Mouse (Mus musculus): ENCODE results near the gene Hk3. TPM values are rescaled to one million over a fixed set of nuclear protein-coding genes. Genes with fewer than 3 reads are reported as not detected.

Hk3 gene
- polyA plus RNA-seq, 1 experiment from 2014 or later, result 0.65 TPM

DNA sequence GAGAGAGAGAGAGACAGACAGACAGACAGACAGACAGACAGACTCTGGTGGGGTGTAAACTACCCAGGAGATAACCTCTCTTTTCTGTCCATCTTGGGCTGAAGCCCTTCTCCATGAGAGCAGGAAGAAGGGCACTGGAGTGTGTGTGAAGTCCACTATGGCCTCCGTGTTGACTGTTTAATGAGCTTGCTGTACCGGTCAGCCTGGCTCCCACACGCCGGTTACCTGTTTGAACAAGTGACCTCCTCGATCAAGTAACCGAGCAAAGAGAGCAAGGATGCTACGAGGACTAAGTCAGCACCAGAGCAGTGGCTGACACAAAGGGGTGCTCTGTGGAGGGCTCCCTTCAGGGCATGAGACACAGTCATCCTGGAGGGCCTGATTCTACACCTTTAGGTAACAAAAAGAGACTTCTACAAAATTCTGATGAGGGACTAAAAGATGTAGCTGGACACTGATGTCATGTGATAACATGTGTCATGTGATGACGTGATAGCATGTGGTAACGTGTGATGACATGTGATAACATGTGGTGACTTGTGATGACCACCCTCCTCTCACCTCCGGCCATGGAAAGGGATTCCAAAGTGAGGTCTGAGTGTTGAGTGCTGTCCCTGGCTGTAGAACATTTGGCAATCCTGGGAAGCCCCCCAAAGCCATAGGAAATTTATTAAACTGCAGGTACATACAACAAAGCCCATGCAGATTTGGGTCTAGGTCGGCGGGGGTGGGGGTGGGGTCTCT, 3.9 kb downstream of the Hk3 start:
- H3K27me3 ChIP-seq (replicated peaks; ENCODE audit: low read depth, poor library complexity, severe bottlenecking), result peaks cover 23% of the 10 kb centered on the region
- DNase-seq (ENCODE audit: low spot score), result no peak
- no peaks in the 10 kb centered on the region for H3K36me3 ChIP-seq (replicated peaks)
- WGBS, result 87% methylated on average over 12 of the region's 12 CpGs
- no peak overlapping the region for H3K27ac ChIP-seq (replicated peaks)
- H3K4me1 ChIP-seq, result peaks cover 25% of the 10 kb centered on the region
- no peak overlapping the region for H3K4me3 ChIP-seq
- H3K9me3 ChIP-seq, result no peaks in the 10 kb centered on the region

DNA sequence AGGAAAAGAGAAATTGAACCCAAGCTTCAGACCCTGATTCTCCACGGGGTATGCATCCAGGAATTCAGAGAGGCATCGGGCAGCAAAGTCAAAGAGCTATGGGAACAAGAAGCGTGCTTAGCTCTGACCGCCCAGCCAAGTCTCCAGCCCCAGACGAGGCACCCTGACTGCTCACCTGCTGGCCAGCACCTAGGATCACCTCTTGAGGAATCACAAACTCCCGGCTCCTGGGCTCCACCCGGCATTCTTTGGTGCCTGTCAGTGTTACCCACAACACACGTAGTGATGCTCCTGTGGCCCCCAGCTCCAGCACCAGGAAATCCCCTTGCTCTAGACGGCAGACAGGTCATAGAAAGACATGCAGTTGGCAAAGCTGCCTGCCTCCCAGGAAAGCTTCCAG, 6.7 kb downstream of the Hk3 start:
- 64% methylated on average over 9 of the region's 9 CpGs for WGBS
- H3K27me3 ChIP-seq (replicated peaks; ENCODE audit: low read depth, poor library complexity, severe bottlenecking), result peaks cover 50% of the 10 kb centered on the region
- H3K36me3 ChIP-seq (replicated peaks), result no peaks in the 10 kb centered on the region
- no peak overlapping the region for H3K4me3 ChIP-seq
- H3K27ac ChIP-seq (replicated peaks), result no peak overlapping the region
- H3K9me3 ChIP-seq, result no peaks in the 10 kb centered on the region
- H3K4me1 ChIP-seq, result peaks cover 31% of the 10 kb centered on the region
- DNase-seq (ENCODE audit: low spot score), result no peak

DNA sequence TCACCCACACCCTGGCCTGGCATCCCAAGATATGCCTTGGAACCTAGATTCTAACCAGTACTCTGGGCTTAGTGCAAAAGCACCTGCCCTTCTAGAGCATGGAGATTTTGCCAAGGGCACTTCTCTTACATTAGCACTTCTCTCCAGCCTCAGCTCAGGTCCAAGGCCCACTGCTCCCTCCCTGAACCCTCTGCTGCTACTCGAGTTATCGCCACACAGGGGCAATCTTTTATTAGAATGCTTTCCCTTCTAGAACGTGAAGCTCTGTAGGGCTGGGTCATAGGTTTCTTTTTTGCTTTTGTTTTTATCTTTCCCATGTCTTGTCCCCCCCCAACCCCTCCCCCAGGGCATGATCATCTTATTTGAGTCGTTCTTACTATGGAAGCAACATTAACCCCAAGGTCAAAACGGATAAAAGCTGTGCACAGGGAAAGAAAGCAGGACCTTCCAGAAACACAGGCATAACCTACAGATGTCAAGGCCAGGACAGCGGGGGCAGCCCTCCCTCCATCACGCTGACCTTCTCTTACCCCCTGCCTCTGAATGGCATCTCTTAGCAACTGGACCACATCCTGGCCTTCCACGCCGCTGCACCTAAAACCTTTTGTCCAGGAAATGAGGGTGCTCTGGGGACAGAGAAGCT, 7.4 kb downstream of the Hk3 start:
- Histone ChIP-seq H3K9me3 (no peaks in the 10 kb centered on the region), H3K27ac (replicated peaks) (no peak overlapping the region), H3K36me3 (replicated peaks) (no peaks in the 10 kb centered on the region), H3K27me3 (replicated peaks; ENCODE audit: low read depth, poor library complexity, severe bottlenecking) (peaks cover 56% of the 10 kb centered on the region), H3K4me3 (no peak overlapping the region), H3K4me1 (peaks cover 31% of the 10 kb centered on the region)
- WGBS, result 22% methylated on average over 9 of the region's 9 CpGs
- no peak for DNase-seq (ENCODE audit: low spot score)

DNA sequence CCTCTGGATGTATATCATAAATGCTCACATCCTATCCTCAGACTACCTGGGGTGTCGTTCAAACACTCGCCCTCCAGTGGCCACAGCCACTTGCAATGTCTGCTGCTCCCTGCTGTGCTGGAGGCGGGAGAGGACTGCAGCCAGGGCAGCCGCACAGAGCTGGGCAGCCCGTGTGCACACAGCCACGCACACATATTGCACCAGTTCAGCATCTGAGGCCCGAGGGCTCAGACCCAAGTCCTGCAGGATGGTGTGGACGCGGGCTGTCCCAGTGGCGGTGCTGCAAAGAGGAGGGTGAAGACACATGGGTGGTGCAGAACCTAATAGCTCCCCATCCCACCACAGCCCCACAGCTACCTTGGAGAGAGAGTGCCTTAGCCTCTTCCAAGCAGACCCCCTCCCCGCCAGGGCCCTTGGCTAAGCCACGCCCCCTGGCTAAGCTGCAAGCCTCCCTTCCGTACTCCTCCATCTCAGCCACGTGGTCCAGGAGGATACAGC, 9.2 kb downstream of the Hk3 start:
- Histone ChIP-seq H3K36me3 (replicated peaks) (no peaks in the 10 kb centered on the region), H3K4me1 (peaks cover 36% of the 10 kb centered on the region), H3K27me3 (replicated peaks; ENCODE audit: low read depth, poor library complexity, severe bottlenecking) (peaks cover 67% of the 10 kb centered on the region), H3K4me3 (peak overlapping the region; percentile 36), H3K9me3 (no peaks in the 10 kb centered on the region), H3K27ac (replicated peaks) (no peak overlapping the region)
- peak; percentile 52 for DNase-seq (ENCODE audit: low spot score)
- 4% methylated on average over 14 of the region's 14 CpGs for WGBS

DNA sequence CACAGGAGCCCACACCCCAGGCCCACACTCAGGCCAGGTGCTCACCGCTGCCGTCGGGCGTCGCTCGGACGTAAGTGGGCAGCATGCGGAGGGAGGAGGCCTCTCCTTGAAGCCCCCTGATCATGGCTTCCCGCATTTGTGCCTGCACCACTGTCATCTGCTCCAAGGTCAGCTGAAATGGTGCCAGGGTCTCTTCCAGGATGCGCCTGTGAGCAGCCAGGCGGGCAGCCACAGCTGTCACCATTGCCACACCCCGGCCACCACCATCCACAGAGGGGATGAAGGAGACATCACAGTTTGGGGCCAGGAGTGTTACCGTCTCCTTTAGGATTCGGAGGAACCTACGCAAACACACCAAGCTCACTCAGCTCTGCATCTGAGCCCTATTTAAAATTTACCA, 10.1 kb downstream of the Hk3 start:
- H3K36me3 ChIP-seq (replicated peaks), result no peaks in the 10 kb centered on the region
- WGBS, result 90% methylated on average over 15 of the region's 15 CpGs
- no peak overlapping the region for H3K4me3 ChIP-seq
- peaks cover 76% of the 10 kb centered on the region for H3K27me3 ChIP-seq (replicated peaks; ENCODE audit: low read depth, poor library complexity, severe bottlenecking)
- H3K9me3 ChIP-seq, result no peaks in the 10 kb centered on the region
- no peak overlapping the region for H3K27ac ChIP-seq (replicated peaks)
- DNase-seq (ENCODE audit: low spot score), result no peak
- peaks cover 36% of the 10 kb centered on the region for H3K4me1 ChIP-seq

DNA sequence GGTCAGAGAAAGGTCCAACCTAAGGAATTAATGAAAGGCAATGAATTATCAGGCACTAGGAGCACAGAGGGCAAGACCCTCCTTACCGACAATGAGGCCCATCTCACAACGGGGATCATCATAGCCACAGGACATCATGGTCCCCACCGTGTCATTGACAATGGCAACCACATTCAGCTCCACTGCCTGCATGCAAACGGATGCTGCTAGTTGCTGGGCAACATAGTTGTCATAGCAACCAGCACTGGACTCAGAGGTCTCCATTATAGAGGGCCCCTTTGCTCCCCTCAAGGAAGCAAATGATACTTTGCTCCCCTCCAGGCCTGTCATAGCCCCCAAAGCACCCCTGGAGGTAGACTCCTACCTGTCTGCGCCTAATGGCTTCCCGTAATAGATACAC, 12.6 kb downstream of the Hk3 start:
- peaks cover 32% of the 10 kb centered on the region for H3K4me1 ChIP-seq
- no peaks in the 10 kb centered on the region for H3K36me3 ChIP-seq (replicated peaks)
- H3K27ac ChIP-seq (replicated peaks), result no peak overlapping the region
- no peak for DNase-seq (ENCODE audit: low spot score)
- peaks cover 83% of the 10 kb centered on the region for H3K27me3 ChIP-seq (replicated peaks; ENCODE audit: low read depth, poor library complexity, severe bottlenecking)
- WGBS, result 66% methylated on average over 6 of the region's 6 CpGs
- H3K9me3 ChIP-seq, result no peaks in the 10 kb centered on the region
- H3K4me3 ChIP-seq, result no peak overlapping the region

DNA sequence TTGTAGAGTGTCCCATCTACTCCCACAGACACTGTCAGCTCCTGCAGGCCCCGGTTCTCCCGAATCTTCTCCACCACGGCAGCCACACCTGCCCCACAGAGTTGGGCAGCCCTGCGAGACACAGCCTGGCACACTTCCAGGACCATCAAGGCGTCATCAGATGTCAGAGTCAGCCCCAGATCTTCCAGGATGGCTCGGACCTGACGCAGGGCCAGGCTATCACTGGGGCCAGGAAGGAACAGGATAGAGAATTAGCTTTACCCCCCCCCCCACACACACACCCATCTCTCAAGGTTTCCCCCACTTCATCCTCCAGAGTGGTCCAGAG, 14.8 kb downstream of the Hk3 start:
- H3K9me3 ChIP-seq, result no peaks in the 10 kb centered on the region
- peaks cover 84% of the 10 kb centered on the region for H3K27me3 ChIP-seq (replicated peaks; ENCODE audit: low read depth, poor library complexity, severe bottlenecking)
- H3K4me3 ChIP-seq, result no peak overlapping the region
- DNase-seq (ENCODE audit: low spot score), result no peak
- peaks cover 17% of the 10 kb centered on the region for H3K4me1 ChIP-seq
- no peaks in the 10 kb centered on the region for H3K36me3 ChIP-seq (replicated peaks)
- H3K27ac ChIP-seq (replicated peaks), result no peak overlapping the region
- 85% methylated on average over 7 of the region's 7 CpGs for WGBS

DNA sequence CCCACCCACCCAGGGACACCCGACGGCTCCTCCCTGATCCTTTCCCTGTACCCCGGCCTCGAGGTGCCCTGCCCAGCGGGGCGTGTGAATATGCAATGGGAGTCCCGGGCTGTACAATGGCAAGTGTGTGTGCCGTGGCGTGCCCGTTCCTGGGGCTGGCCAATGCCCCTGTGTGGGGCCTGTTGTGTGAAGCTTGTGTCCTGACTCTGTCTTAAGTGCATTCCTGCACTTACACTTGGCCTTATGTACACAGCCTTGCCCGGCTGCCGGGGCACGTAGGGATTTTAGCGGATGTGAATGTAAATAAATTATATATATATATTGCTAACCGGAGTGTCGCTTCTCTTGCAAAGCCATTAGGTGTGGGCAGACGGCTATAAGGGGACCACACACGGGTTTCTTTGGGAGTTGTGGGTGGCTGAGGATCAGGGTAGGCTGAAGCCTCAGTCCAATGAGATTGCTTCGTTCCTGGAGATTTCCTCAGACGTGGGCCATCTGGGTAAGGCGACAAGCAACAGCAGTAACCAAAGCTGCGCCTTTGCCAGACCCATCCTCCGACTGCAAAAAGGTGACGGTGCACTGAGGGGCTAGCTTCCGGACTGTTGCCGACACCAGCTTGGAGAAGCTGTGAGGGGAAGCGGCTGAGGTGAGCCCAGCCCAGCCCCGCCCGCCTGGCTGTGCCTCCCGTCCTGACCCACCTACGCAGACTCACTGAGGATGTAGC, 15.3 kb downstream of the Hk3 start:
- no peak overlapping the region for H3K27ac ChIP-seq (replicated peaks)
- H3K27me3 ChIP-seq (replicated peaks; ENCODE audit: low read depth, poor library complexity, severe bottlenecking), result peaks cover 85% of the 10 kb centered on the region
- DNase-seq (ENCODE audit: low spot score), result no peak
- H3K9me3 ChIP-seq, result no peaks in the 10 kb centered on the region
- H3K4me1 ChIP-seq, result peaks cover 17% of the 10 kb centered on the region
- 83% methylated on average over 31 of the region's 31 CpGs for WGBS
- no peak overlapping the region for H3K4me3 ChIP-seq
- H3K36me3 ChIP-seq (replicated peaks), result no peaks in the 10 kb centered on the region

DNA sequence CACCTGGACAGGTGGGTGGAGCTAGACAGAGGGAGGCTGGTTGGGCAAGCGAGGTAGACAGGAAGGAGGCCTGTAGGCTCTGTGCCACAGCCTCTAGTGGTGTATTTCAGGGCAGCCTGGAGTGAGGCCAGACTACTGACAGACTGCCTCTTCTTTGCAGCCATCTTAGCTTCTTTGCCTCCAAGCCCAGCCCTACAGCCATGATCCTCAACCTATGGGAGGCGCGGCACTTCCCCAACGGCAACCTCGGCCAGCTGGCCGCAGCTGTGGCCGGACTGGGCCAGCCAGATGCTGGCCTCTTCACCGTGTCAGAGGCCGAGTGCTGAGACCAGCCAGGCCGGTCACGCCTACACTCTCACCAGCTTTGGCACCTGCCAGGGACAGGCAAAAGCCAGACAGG, 16.5 kb downstream of the Hk3 start:
- no peak for DNase-seq (ENCODE audit: low spot score)
- WGBS, result 78% methylated on average over 11 of the region's 11 CpGs
- Histone ChIP-seq H3K36me3 (replicated peaks) (no peaks in the 10 kb centered on the region), H3K27ac (replicated peaks) (no peak overlapping the region), H3K9me3 (no peaks in the 10 kb centered on the region), H3K27me3 (replicated peaks; ENCODE audit: low read depth, poor library complexity, severe bottlenecking) (peaks cover 85% of the 10 kb centered on the region), H3K4me3 (no peak overlapping the region), H3K4me1 (peaks cover 17% of the 10 kb centered on the region)

DNA sequence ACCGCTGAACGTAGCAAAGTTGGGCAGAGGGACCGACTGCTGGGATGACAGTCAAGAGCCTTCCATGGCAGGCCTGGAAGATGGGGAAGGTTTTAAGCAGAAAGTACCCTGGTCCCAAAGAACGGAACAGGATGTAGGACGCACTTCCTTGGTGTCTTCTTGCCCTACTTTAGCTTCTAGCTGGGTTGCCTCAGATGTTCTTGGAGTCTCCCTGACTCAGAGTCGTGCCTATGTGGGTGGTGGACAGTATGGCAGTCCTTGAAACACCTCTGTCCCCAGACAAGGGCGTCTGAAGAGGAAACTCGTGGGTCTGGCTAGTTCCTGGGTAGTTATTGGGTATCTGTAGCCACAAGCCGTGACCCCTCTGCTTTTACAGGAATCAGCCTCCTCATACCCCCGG, 19.1 kb downstream of the Hk3 start:
- 86% methylated on average over 10 of the region's 10 CpGs for WGBS
- Histone ChIP-seq H3K27me3 (replicated peaks; ENCODE audit: low read depth, poor library complexity, severe bottlenecking) (peaks cover 86% of the 10 kb centered on the region), H3K36me3 (replicated peaks) (no peaks in the 10 kb centered on the region), H3K4me3 (no peak overlapping the region), H3K27ac (replicated peaks) (no peak overlapping the region), H3K4me1 (peaks cover 20% of the 10 kb centered on the region), H3K9me3 (no peaks in the 10 kb centered on the region)
- DNase-seq (ENCODE audit: low spot score), result no peak

DNA sequence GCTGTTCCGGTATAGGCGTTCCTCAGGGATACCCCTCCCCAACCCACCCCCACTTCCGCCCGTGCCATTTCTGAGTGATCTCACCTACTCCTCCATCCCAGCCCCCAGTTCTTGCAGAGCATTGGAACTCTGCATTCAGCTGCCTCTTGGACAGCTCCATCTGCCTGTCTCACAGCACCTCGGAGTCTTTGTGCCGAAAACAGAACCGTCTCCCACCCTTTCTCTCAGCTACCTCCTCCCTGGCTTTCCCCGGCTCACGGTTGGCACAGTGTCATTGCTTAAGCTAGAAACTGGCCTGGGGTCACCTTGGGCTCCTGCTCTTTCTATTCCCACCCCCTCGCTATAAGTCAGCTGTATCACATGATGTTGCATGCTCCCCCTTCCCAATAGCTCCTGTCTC, 20.8 kb downstream of the Hk3 start:
- no peak overlapping the region for H3K4me3 ChIP-seq
- H3K27ac ChIP-seq (replicated peaks), result no peak overlapping the region
- peaks cover 84% of the 10 kb centered on the region for H3K27me3 ChIP-seq (replicated peaks; ENCODE audit: low read depth, poor library complexity, severe bottlenecking)
- peaks cover 33% of the 10 kb centered on the region for H3K4me1 ChIP-seq
- 81% methylated on average over 10 of the region's 10 CpGs for WGBS
- DNase-seq (ENCODE audit: low spot score), result no peak
- H3K36me3 ChIP-seq (replicated peaks), result no peaks in the 10 kb centered on the region
- H3K9me3 ChIP-seq, result no peaks in the 10 kb centered on the region

DNA sequence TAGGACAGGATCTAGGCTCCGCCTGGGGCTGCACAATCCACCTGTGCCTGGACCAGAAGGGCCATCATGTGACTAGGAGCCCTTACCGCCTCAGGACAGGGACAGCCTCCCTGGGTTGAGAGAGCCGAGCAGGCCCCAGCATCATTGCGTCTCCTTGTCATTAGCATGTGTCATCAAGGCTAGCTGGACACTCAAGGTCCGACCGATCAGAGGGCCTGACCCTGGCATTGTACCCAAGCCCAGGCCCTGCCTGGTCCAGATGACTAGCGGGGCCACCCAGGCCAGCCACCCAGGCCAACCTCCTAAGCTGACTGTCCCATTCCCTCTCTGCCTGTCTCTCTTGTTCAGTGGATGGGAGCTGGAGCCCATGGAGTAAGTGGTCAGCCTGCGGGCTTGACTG, 23.6 kb downstream of the Hk3 start:
- peaks cover 53% of the 10 kb centered on the region for H3K4me1 ChIP-seq
- no peaks in the 10 kb centered on the region for H3K9me3 ChIP-seq
- peak overlapping the region; percentile 45; the same call in 1 of the 2 replicates for H3K27ac ChIP-seq (replicated peaks)
- H3K27me3 ChIP-seq (replicated peaks; ENCODE audit: low read depth, poor library complexity, severe bottlenecking), result peaks cover 80% of the 10 kb centered on the region
- no peaks in the 10 kb centered on the region for H3K36me3 ChIP-seq (replicated peaks)
- no peak overlapping the region for H3K4me3 ChIP-seq
- WGBS, result 87% methylated on average over 8 of the region's 8 CpGs
- no peak for DNase-seq (ENCODE audit: low spot score)

DNA sequence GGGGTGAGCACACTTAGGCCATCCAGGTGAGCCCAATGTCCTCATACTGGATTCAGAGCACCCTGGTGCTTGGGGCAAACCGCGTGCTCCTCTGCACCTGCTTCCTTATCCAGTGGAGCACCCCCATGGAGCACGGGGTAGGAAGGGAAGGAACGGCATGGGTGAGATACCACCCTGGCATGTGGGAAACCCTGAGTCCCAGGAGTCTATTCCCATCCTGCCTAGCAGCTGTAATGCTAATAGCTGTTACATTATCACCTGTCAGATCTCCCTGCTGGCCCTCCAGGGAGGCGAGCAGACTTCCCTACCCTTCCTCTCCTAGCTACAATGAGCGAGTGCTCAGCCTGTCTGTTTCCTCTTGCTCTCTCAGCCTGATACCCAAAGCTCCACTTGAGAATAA, 26.0 kb downstream of the Hk3 start:
- no peaks in the 10 kb centered on the region for H3K36me3 ChIP-seq (replicated peaks)
- 56% methylated on average over 6 of the region's 6 CpGs for WGBS

More for the DNA sequence above, 26.0 kb downstream of the Hk3 start:
- DNase-seq (ENCODE audit: low spot score), result no peak
- H3K4me3 ChIP-seq, result no peak overlapping the region
- peaks cover 57% of the 10 kb centered on the region for H3K4me1 ChIP-seq
- H3K27ac ChIP-seq (replicated peaks), result peak overlapping the region; percentile 25; the same call in 1 of the 2 replicates
- H3K27me3 ChIP-seq (replicated peaks; ENCODE audit: low read depth, poor library complexity, severe bottlenecking), result peaks cover 77% of the 10 kb centered on the region
- no peaks in the 10 kb centered on the region for H3K9me3 ChIP-seq

Data from embryonic facial prominence, embryonic 10.5 days (tissue).